Mouse (Mus musculus) CH12.LX (cell line): ENCODE results near the gene Hspa12a. TPM values are rescaled to one million over a fixed set of nuclear protein-coding genes. Genes with fewer than 3 reads are reported as not detected.
A peak's percentile ranks its signal among the peaks of the same experiment; 100 is the strongest.

Experiments
- DNase-seq: peaks from one replicate; pipeline ENCODE4 v3.0.0-alpha.2; 2013; ENCODE audit errors: extremely low read depth
- H3K27ac ChIP-seq: 2 replicates; pipeline ENCODE4 v1.5.1; 2012; ENCODE audit warnings: low read depth, mild to moderate bottlenecking, control low read depth, moderate library complexity; ENCODE audit not compliant: insufficient read depth
- H3K27me3 ChIP-seq: replicated peaks from 2 replicates; pipeline ENCODE3; 2012; ENCODE audit warnings: inconsistent platforms
- H3K36me3 ChIP-seq, 2 experiments: replicated peaks in 1 of 2; 2 replicates each; pipeline versions ENCODE3 to v1.6.1; 2012; ENCODE audit warnings: inconsistent platforms in 1 of 2, low read length in 1 of 2, mild to moderate bottlenecking in 1 of 2, mixed read lengths in 1 of 2, moderate library complexity in 1 of 2; ENCODE audit not compliant: control insufficient read depth in 1 of 2, insufficient read depth in 1 of 2
- H3K4me1 ChIP-seq, 2 experiments: 2 replicates each; pipeline ENCODE4 v1.6.1; 2012; ENCODE audit warnings: inconsistent platforms in 1 of 2, moderate library complexity in 1 of 2; ENCODE audit not compliant: insufficient read depth in 2 of 2, control insufficient read depth in 1 of 2
- H3K4me2 ChIP-seq: 2 replicates; pipeline ENCODE4 v1.6.1; 2012; ENCODE audit warnings: low read depth, mild to moderate bottlenecking, control low read depth; ENCODE audit not compliant: poor library complexity, insufficient read depth, severe bottlenecking
- H3K4me3 ChIP-seq, 3 experiments: fragments of 150-350 bp in 1 of 3; sonication (generic) in 1 of 3; replicated peaks in 1 of 3; 2 replicates each; pipeline versions ENCODE3 to v1.5.1; 2011 to 2012; ENCODE audit warnings: low read depth in 2 of 3, low read length in 2 of 3, mild to moderate bottlenecking in 2 of 3, moderate library complexity in 2 of 3, control low read depth in 1 of 3, improper control_type of control experiment in 1 of 3, inconsistent platforms in 1 of 3, mixed read lengths in 1 of 3; ENCODE audit not compliant: poor library complexity in 1 of 3
- H3K79me2 ChIP-seq: replicated peaks from 2 replicates; pipeline ENCODE4 v1.6.1; 2012; ENCODE audit warnings: mild to moderate bottlenecking, moderate library complexity; ENCODE audit not compliant: control insufficient read depth, poor library complexity, insufficient read depth, severe bottlenecking; ENCODE audit errors: extremely low read depth
- H3K9ac ChIP-seq: 2 replicates; pipeline ENCODE4 v1.6.1; 2012; ENCODE audit warnings: low read depth, mild to moderate bottlenecking, control low read depth, moderate library complexity; ENCODE audit not compliant: insufficient read depth
- H3K9me3 ChIP-seq: replicated peaks from 2 replicates; pipeline ENCODE3; 2012; ENCODE audit warnings: low read length, inconsistent platforms, mixed read lengths
- CTCF ChIP-seq, 2 experiments: IDR thresholded peaks in 1 of 2; conservative IDR thresholded peaks in 1 of 2; 2 replicates each; pipeline ENCODE4 v1.5.1; 2011 to 2012; ENCODE audit warnings: low read depth in 2 of 2, low read length in 2 of 2, improper control_type of control experiment in 1 of 2, inconsistent platforms in 1 of 2, mild to moderate bottlenecking in 1 of 2, moderate library complexity in 1 of 2
- E2F4 ChIP-seq: IDR thresholded peaks from 2 replicates; pipeline ENCODE4 v1.6.1; 2011; ENCODE audit warnings: low read depth, low read length, improper control_type of control experiment; ENCODE audit not compliant: insufficient replicate concordance
- HCFC1 ChIP-seq: IDR thresholded peaks from 2 replicates; pipeline ENCODE4 v1.6.1; 2012; ENCODE audit warnings: low read depth, mild to moderate bottlenecking, inconsistent platforms, low read length, improper control_type of control experiment
- IRF4 ChIP-seq: IDR thresholded peaks from 2 replicates; pipeline ENCODE4 v1.6.1; 2014; ENCODE audit warnings: low read depth, mild to moderate bottlenecking, inconsistent platforms, low read length, improper control_type of control experiment
- JUND ChIP-seq: conservative IDR thresholded peaks from 2 replicates; pipeline ENCODE4 v1.6.1; 2011; ENCODE audit warnings: low read depth, low read length, improper control_type of control experiment
- KAT2A ChIP-seq: IDR thresholded peaks from 2 replicates; pipeline ENCODE4 v1.6.1; 2012; ENCODE audit warnings: low read length, improper control_type of control experiment, inconsistent platforms; ENCODE audit not compliant: insufficient replicate concordance
- MAFK ChIP-seq: IDR thresholded peaks from 2 replicates; pipeline ENCODE4 v1.6.1; 2011; ENCODE audit warnings: low read length, improper control_type of control experiment; ENCODE audit not compliant: insufficient replicate concordance
- MAX ChIP-seq: IDR thresholded peaks from 2 replicates; pipeline ENCODE4 v1.6.1; 2011; ENCODE audit warnings: low read length, improper control_type of control experiment
- MXI1 ChIP-seq: IDR thresholded peaks from 2 replicates; pipeline ENCODE4 v1.6.1; 2011; ENCODE audit warnings: mild to moderate bottlenecking, low read depth, low read length, improper control_type of control experiment
- NRF1 ChIP-seq: IDR thresholded peaks from 2 replicates; pipeline ENCODE4 v1.6.1; 2014; ENCODE audit warnings: low read depth, mild to moderate bottlenecking, inconsistent platforms, low read length, improper control_type of control experiment, moderate library complexity
- PAX5 ChIP-seq: IDR thresholded peaks from 2 replicates; pipeline ENCODE4 v1.6.1; 2012; ENCODE audit warnings: low read length, inconsistent platforms, mixed read lengths
- POLR2A ChIP-seq: IDR thresholded peaks from 2 replicates; pipeline ENCODE4 v1.6.1; 2011; ENCODE audit warnings: low read depth, mild to moderate bottlenecking, improper control_type of control experiment, low read length
- POLR2AphosphoS2 ChIP-seq: IDR thresholded peaks from 2 replicates; pipeline ENCODE4 v1.6.1; 2011; ENCODE audit warnings: low read depth, low read length, improper control_type of control experiment
- RAD21 ChIP-seq: IDR thresholded peaks from 2 replicates; pipeline ENCODE4 v1.6.1; 2011; ENCODE audit warnings: low read depth, mild to moderate bottlenecking, low read length, improper control_type of control experiment, moderate library complexity
- RCOR1 ChIP-seq: conservative IDR thresholded peaks from 2 replicates; pipeline ENCODE4 v1.6.1; 2012; ENCODE audit warnings: low read depth, mild to moderate bottlenecking, inconsistent platforms, low read length, improper control_type of control experiment
- TBP ChIP-seq: conservative IDR thresholded peaks from 2 replicates; pipeline ENCODE4 v1.6.1; 2011; ENCODE audit warnings: low read depth, low read length, improper control_type of control experiment
- TCF12 ChIP-seq: IDR thresholded peaks from 2 replicates; pipeline ENCODE4 v1.6.1; 2014; ENCODE audit warnings: low read depth, mild to moderate bottlenecking, inconsistent platforms, low read length, improper control_type of control experiment
- UBTF ChIP-seq: IDR thresholded peaks from 2 replicates; pipeline ENCODE4 v1.6.1; 2012; ENCODE audit warnings: low read depth, mild to moderate bottlenecking, inconsistent platforms, low read length, improper control_type of control experiment, moderate library complexity
- USF2 ChIP-seq: conservative IDR thresholded peaks from 2 replicates; pipeline ENCODE4 v1.6.1; 2011; ENCODE audit warnings: low read depth, low read length, improper control_type of control experiment
- ZMIZ1 ChIP-seq: IDR thresholded peaks from 2 replicates; pipeline ENCODE4 v1.6.1; 2012; ENCODE audit warnings: low read depth, mild to moderate bottlenecking, inconsistent platforms, low read length, improper control_type of control experiment
- ZNF384 ChIP-seq: IDR thresholded peaks from 2 replicates; pipeline ENCODE4 v1.6.1; 2012; ENCODE audit warnings: low read depth, low read length, improper control_type of control experiment, inconsistent platforms
- dilution Hi-C: fragments of 300-500 bp; cut with MboI; formaldehyde crosslinking; loops from 2 replicates; pipeline ENCODE4 v1.14.3; 2020; ENCODE audit warnings: low sequenced_read_pairs; ENCODE audit not compliant: extremely low pct_unique_long_range_greater_than_20kb, extremely low pct_ligation_motif_present
- in situ Hi-C: fragments of 300-500 bp; cut with MboI; formaldehyde crosslinking; loops from 3 replicates; pipeline ENCODE4 v1.14.3; 2019; ENCODE audit warnings: low sequenced_read_pairs, low pct_ligation_motif_present, low pct_unique_long_range_greater_than_20kb, mixed read lengths
- polyA plus RNA-seq: library from polyadenylated mRNA; unstranded; fragments of >175 nt; gene quantifications from 2 replicates; pipeline ENCODE4 v1.2.1, GENCODE M21; 2012; ENCODE audit warnings: low read depth; ENCODE audit not compliant: insufficient read length
- total RNA-seq, 2 experiments: library from RNA; depleted of rRNA; stranded (reverse); fragments of 300-350 nt in 1 of 2; fragments of >200 nt in 1 of 2; gene quantifications; 2 replicates each; pipeline ENCODE4 v1.2.3; 2012 to 2014

Hspa12a gene
- total and polyA plus RNA-seq, 3 experiments = 1.4 to 1.9 (median 1.4) TPM

- no peak for TF ChIP-seq USF2
- no peak for TF ChIP-seq CTCF (conservative IDR thresholded peaks at IDR 0.05 in 1 of 2, IDR thresholded peaks at IDR 0.05 in 1 of 2; ENCODE audit: low read depth in 2 of 2, low read length in 2 of 2)
- TF ChIP-seq POLR2A = no peak
- TF ChIP-seq HCFC1 = no peak
- no peak for TF ChIP-seq E2F4
- TF ChIP-seq UBTF = no peak
- TF ChIP-seq POLR2AphosphoS2 = no peak
- TF ChIP-seq RCOR1 = 0 out of 2 replicates have a peak, but pooled peaks have one; percentile 32
- TF ChIP-seq TBP = no peak
- TF ChIP-seq IRF4 = peak; percentile 79
- TF ChIP-seq KAT2A = no peak
- no peak for TF ChIP-seq PAX5
Observed at GRCm38 (mm10) chr19:58850719-58851466, 92.6 kb downstream of the Hspa12a start (continued).

GRCm38 (mm10) chr19:58849333-58850131, 93.9 kb downstream of the Hspa12a start:
- no peaks in the 10 kb centered on the region for H3K36me3 ChIP-seq
- no peak overlapping the region for H3K4me2 ChIP-seq
- in situ Hi-C loops (no loop called here), dilution Hi-C loops (no loop called here)
- no peaks in the 10 kb centered on the region for H3K27me3 ChIP-seq
- DNase-seq = no peak
- no peaks in the 10 kb centered on the region for H3K9me3 ChIP-seq
- peaks cover 0 to 25% of the 10 kb centered on the region in 2 experiments; a peak in 3 of 4 replicates for H3K4me1 ChIP-seq
- H3K9ac ChIP-seq = no peak overlapping the region
- H3K27ac ChIP-seq = no peak overlapping the region
- no peak for TF ChIP-seq ZNF384
- TF ChIP-seq UBTF = no peak
- TF ChIP-seq MXI1 = no peak
- no peak for TF ChIP-seq HCFC1
- TF ChIP-seq RCOR1 = no peak
- no peak for TF ChIP-seq RAD21
- no peak for TF ChIP-seq NRF1
- no peak for TF ChIP-seq MAX
- TF ChIP-seq MAFK = no peak
- TF ChIP-seq IRF4 = no peak
- no peak for TF ChIP-seq ZMIZ1
- TF ChIP-seq TCF12 = no peak
- TF ChIP-seq E2F4 = no peak
- TF ChIP-seq JUND = no peak
- no peak for TF ChIP-seq KAT2A
- no peak overlapping the region for H3K4me3 ChIP-seq
- no peaks in the 10 kb centered on the region for H3K79me2 ChIP-seq
